Mouse (Mus musculus): ENCODE results near the gene Ube2j1. TPM values are rescaled to one million over a fixed set of nuclear protein-coding genes. Genes with fewer than 3 reads are reported as not detected.
A peak's percentile ranks its signal among the peaks of the same experiment; 100 is the strongest.
"Not testable (repeated sequence)": the region's sequence is repeated elsewhere in the genome, so short reads cannot be mapped to it uniquely, and the experiment has no call there.

Ube2j1 gene
- polyA plus RNA-seq, 1 experiment, result 4.8 TPM

- H3K4me3 ChIP-seq (replicated peaks), result peak overlapping the region; percentile 82
- H3K9me3 ChIP-seq (ENCODE audit: control insufficient read depth, low read length), result peaks cover 14% of the 10 kb centered on the region
- peaks cover 83% of the 10 kb centered on the region for H3K4me1 ChIP-seq (ENCODE audit: control insufficient read depth)
- H3K36me3 ChIP-seq (ENCODE audit: control insufficient read depth), result peaks cover 6% of the 10 kb centered on the region; the same call in 1 of the 2 replicates
- TF ChIP-seq TAL1 (IDR thresholded peaks at IDR 0.05; ENCODE audit: low read length), result no peak
- TF ChIP-seq GATA1 (IDR thresholded peaks at IDR 0.05; ENCODE audit: low read length), result no peak
- H3K27me3 ChIP-seq (ENCODE audit: control insufficient read depth), result peaks cover 63% of the 10 kb centered on the region
These were observed 45.5 kb upstream of the Ube2j1 start for GRCm38 (mm10) chr4:32985684-32986083.

GRCm38 (mm10) chr4:32987006-32987405 lies 44.2 kb upstream of the Ube2j1 start:
- Histone ChIP-seq H3K27me3 (ENCODE audit: control insufficient read depth) (peaks cover 59% of the 10 kb centered on the region), H3K4me3 (replicated peaks) (peak overlapping the region; percentile 82)
- TF ChIP-seq TAL1 (IDR thresholded peaks at IDR 0.05; ENCODE audit: low read length) (peak; percentile 79), GATA1 (IDR thresholded peaks at IDR 0.05; ENCODE audit: low read length) (peak; percentile 70)

GRCm38 (mm10) chr4:32989346-32989745 lies 41.9 kb upstream of the Ube2j1 start:
- peaks cover 37% of the 10 kb centered on the region for H3K27me3 ChIP-seq (ENCODE audit: control insufficient read depth)
- TF ChIP-seq GATA1 (IDR thresholded peaks at IDR 0.05; ENCODE audit: low read length) (no peak), TAL1 (IDR thresholded peaks at IDR 0.05; ENCODE audit: low read length) (no peak)
- peaks cover 6% of the 10 kb centered on the region; the same call in 1 of the 2 replicates for H3K36me3 ChIP-seq (ENCODE audit: control insufficient read depth)
- no peak overlapping the region for H3K4me3 ChIP-seq (replicated peaks)
- peaks cover 10% of the 10 kb centered on the region for H3K9me3 ChIP-seq (ENCODE audit: control insufficient read depth, low read length)
- peaks cover 53% of the 10 kb centered on the region for H3K4me1 ChIP-seq (ENCODE audit: control insufficient read depth)

More at GRCm38 (mm10) chr4:32987006-32987405, 44.2 kb upstream of the Ube2j1 start:
- Histone ChIP-seq H3K9me3 (ENCODE audit: control insufficient read depth, low read length) (peaks cover 14% of the 10 kb centered on the region), H3K4me1 (ENCODE audit: control insufficient read depth) (peaks cover 72% of the 10 kb centered on the region), H3K36me3 (ENCODE audit: control insufficient read depth) (peaks cover 6% of the 10 kb centered on the region; the same call in 1 of the 2 replicates)

- H3K36me3 ChIP-seq (ENCODE audit: control insufficient read depth), result no peaks in the 10 kb centered on the region
- H3K4me1 ChIP-seq (ENCODE audit: control insufficient read depth), result peaks cover 18% of the 10 kb centered on the region
- TF ChIP-seq GATA1 (IDR thresholded peaks at IDR 0.05; ENCODE audit: low read length), result no peak
- no peak for TF ChIP-seq TAL1 (IDR thresholded peaks at IDR 0.05; ENCODE audit: low read length)
- H3K27me3 ChIP-seq (ENCODE audit: control insufficient read depth), result peaks cover 25% of the 10 kb centered on the region
- peaks cover 4% of the 10 kb centered on the region; the same call in 1 of the 2 replicates for H3K9me3 ChIP-seq (ENCODE audit: control insufficient read depth, low read length)
- no peak overlapping the region for H3K4me3 ChIP-seq (replicated peaks)
These were observed 37.0 kb upstream of the Ube2j1 start for GRCm38 (mm10) chr4:32994168-32994567.

DNA sequence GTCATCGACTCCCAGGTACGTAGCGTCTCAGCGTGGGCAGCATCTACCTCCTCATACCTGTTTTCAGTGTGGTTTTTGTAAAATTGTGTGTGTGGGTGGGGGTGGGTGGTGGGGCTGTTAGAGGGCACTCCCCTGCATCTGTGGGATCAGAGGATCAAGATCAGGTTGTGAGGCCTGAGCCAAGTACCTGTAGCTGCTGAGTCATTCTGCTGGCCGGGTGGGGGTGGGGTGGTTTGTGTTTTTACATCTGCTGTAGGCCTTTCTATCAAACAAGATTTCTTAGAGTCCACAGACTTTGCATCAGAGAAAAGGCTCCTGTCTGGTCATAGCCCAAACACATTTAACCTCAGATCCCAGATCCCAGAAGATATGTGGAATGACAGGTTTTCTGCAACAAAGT lies 35.1 kb upstream of the Ube2j1 start:
- Histone ChIP-seq H3K9me3 (ENCODE audit: control insufficient read depth, low read length) (peaks cover 4% of the 10 kb centered on the region; the same call in 1 of the 2 replicates), H3K4me3 (replicated peaks) (no peak overlapping the region)
- no peak for TF ChIP-seq TAL1 (IDR thresholded peaks at IDR 0.05; ENCODE audit: low read length)
- no peak for TF ChIP-seq GATA1 (IDR thresholded peaks at IDR 0.05; ENCODE audit: low read length)

DNA sequence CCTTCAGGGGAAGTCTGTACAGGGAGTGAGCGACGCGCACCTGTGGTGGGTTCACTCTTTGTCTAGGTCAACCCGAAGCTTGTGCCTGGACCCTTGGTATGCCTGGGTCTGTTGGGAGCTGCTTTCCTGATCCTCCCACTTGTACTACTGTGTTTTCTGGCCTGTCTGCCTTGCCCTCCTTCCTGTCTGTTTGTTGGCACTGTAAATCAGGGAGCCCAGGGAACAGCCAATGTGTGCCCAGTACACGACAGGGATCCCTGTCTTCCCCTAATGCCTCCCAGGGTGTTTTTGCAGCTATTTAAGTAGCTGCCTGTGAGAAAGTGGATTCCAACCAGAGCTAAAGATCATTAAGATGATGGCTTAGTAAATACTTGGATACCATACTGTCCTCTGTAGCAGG lies 33.6 kb upstream of the Ube2j1 start:
- TF ChIP-seq TAL1 (IDR thresholded peaks at IDR 0.05; ENCODE audit: low read length) (no peak), GATA1 (IDR thresholded peaks at IDR 0.05; ENCODE audit: low read length) (no peak)
- H3K4me1 ChIP-seq (ENCODE audit: control insufficient read depth), result peaks cover 7% of the 10 kb centered on the region

More for the DNA sequence above, 35.1 kb upstream of the Ube2j1 start:
- Histone ChIP-seq H3K27me3 (ENCODE audit: control insufficient read depth) (peaks cover 19% of the 10 kb centered on the region), H3K36me3 (ENCODE audit: control insufficient read depth) (no peaks in the 10 kb centered on the region), H3K4me1 (ENCODE audit: control insufficient read depth) (peaks cover 7% of the 10 kb centered on the region)

GRCm38 (mm10) chr4:32998996-32999395 lies 32.2 kb upstream of the Ube2j1 start:
- H3K27me3 ChIP-seq (ENCODE audit: control insufficient read depth), result peaks cover 8% of the 10 kb centered on the region
- TF ChIP-seq TAL1 (IDR thresholded peaks at IDR 0.05; ENCODE audit: low read length), result no peak
- no peak for TF ChIP-seq GATA1 (IDR thresholded peaks at IDR 0.05; ENCODE audit: low read length)

More for the DNA sequence above, 33.6 kb upstream of the Ube2j1 start:
- Histone ChIP-seq H3K9me3 (ENCODE audit: control insufficient read depth, low read length) (peaks cover 4% of the 10 kb centered on the region; the same call in 1 of the 2 replicates), H3K36me3 (ENCODE audit: control insufficient read depth) (no peaks in the 10 kb centered on the region), H3K4me3 (replicated peaks) (no peak overlapping the region), H3K27me3 (ENCODE audit: control insufficient read depth) (peaks cover 8% of the 10 kb centered on the region)

GRCm38 (mm10) chr4:33002081-33002480 lies 29.1 kb upstream of the Ube2j1 start:
- Histone ChIP-seq H3K4me1 (ENCODE audit: control insufficient read depth) (no peaks in the 10 kb centered on the region), H3K4me3 (replicated peaks) (no peak overlapping the region), H3K36me3 (ENCODE audit: control insufficient read depth) (no peaks in the 10 kb centered on the region), H3K27me3 (ENCODE audit: control insufficient read depth) (peaks cover 8% of the 10 kb centered on the region), H3K9me3 (ENCODE audit: control insufficient read depth, low read length) (no peaks in the 10 kb centered on the region)
- no peak for TF ChIP-seq GATA1 (IDR thresholded peaks at IDR 0.05; ENCODE audit: low read length)
- TF ChIP-seq TAL1 (IDR thresholded peaks at IDR 0.05; ENCODE audit: low read length), result no peak

More at GRCm38 (mm10) chr4:32998996-32999395, 32.2 kb upstream of the Ube2j1 start:
- H3K4me3 ChIP-seq (replicated peaks), result no peak overlapping the region
- peaks cover 4% of the 10 kb centered on the region; the same call in 1 of the 2 replicates for H3K9me3 ChIP-seq (ENCODE audit: control insufficient read depth, low read length)
- H3K4me1 ChIP-seq (ENCODE audit: control insufficient read depth), result peaks cover 7% of the 10 kb centered on the region
- H3K36me3 ChIP-seq (ENCODE audit: control insufficient read depth), result no peaks in the 10 kb centered on the region

DNA sequence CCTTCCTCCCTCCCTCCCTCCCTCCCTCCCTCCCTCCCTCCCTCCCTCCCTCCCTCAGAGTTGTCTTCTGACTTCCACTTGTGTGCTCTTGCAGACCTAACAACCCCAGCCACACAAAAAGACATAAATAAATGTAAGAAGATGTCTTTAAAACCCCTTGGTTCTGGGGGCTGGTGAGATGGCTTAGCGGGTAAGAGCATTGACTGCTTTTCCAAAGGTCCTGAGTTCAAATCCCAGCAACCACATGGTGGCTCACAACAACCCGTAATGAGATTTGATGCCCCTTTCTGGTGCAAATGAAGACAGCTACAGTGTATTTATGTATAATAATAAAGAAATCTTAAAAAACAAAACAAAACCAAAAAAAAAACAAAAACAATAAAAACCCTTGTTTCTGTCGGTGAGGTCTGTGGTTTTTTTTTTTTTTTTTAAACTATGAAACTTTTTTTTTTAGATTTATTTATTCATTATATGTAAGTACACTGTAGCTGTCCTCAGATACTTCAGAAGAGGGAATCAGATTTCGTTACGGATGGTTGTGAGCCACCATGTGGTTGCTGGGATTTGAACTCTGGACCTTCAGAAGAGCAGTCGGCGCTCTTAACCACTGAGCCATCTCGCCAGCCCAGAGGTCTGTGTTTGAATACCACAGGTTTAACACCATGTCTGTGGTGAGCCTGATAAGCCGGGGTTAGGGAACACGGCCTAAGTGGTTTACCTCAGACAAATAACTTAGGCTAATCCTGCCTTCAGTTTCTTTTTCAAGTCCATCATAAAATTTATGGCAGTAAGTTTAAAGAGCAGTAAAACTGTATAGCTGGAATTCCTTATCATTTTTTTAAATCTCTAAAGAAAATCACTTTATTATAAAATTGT lies 25.4 kb upstream of the Ube2j1 start:
- H3K27me3 ChIP-seq (ENCODE audit: control insufficient read depth); H3K4me1 ChIP-seq (ENCODE audit: control insufficient read depth); H3K4me3 ChIP-seq (replicated peaks); H3K9me3 ChIP-seq (ENCODE audit: control insufficient read depth, low read length); H3K36me3 ChIP-seq (ENCODE audit: control insufficient read depth): not testable (repeated sequence)

Measured in erythroblast, embryonic 14.5 days (primary cell).